Mouse (Mus musculus) C2C12 (cell line): ENCODE data around the gene Gpx4. TPM values are rescaled to one million over a fixed set of nuclear protein-coding genes. Genes with fewer than 3 reads are reported as not detected.

ENCODE experiments used
- H3K27me3 ChIP-seq: one replicate; pipeline ENCODE4 v1.6.1; 2011; ENCODE audit not compliant: control insufficient read depth, insufficient read depth, insufficient read length
- H3K36me3 ChIP-seq: one replicate; pipeline ENCODE4 v1.6.1; 2011; ENCODE audit not compliant: control insufficient read depth, insufficient read depth
- H3K4me3 ChIP-seq: one replicate; pipeline ENCODE4 v1.5.1; 2011; ENCODE audit warnings: mild to moderate bottlenecking, control low read depth; ENCODE audit not compliant: poor library complexity, insufficient read depth, severe bottlenecking
- H3K79me2 ChIP-seq: one replicate; pipeline ENCODE4 v1.6.1; 2011; ENCODE audit not compliant: control insufficient read depth, insufficient read depth
- H3K79me3 ChIP-seq: one replicate; pipeline ENCODE4 v1.6.1; 2011; ENCODE audit warnings: low read depth, control low read depth
- H3ac ChIP-seq: one replicate; pipeline ENCODE3; 2011; ENCODE audit warnings: low read depth; ENCODE audit not compliant: control insufficient read depth, insufficient read length
- CEBPB ChIP-seq: IDR thresholded peaks from one replicate; pipeline ENCODE4 v1.6.1; 2011; ENCODE audit warnings: low read depth, mild to moderate bottlenecking, control low read depth, moderate library complexity
- CTCF ChIP-seq: IDR thresholded peaks from one replicate; pipeline ENCODE4 v1.5.1; 2011; ENCODE audit not compliant: control insufficient read depth, insufficient read depth, insufficient read length
- FOSL1 ChIP-seq: IDR thresholded peaks from one replicate; pipeline ENCODE4 v1.8.0; 2011; ENCODE audit warnings: mild to moderate bottlenecking, low read length; ENCODE audit not compliant: poor library complexity, insufficient read depth, severe bottlenecking
- MAX ChIP-seq: IDR thresholded peaks from one replicate; pipeline ENCODE4 v1.6.1; 2011; ENCODE audit warnings: mild to moderate bottlenecking, control low read depth
- MYOD1 ChIP-seq: IDR thresholded peaks from one replicate; pipeline ENCODE4 v1.6.1; 2011; ENCODE audit warnings: low read depth; ENCODE audit not compliant: control insufficient read depth, insufficient read length
- MYOG ChIP-seq: IDR thresholded peaks from one replicate; pipeline ENCODE4 v1.6.1; 2011; ENCODE audit not compliant: control insufficient read depth, insufficient read length; ENCODE audit errors: extremely low read depth
- USF1 ChIP-seq: IDR thresholded peaks from one replicate; pipeline ENCODE4 v1.6.1; 2011; ENCODE audit warnings: low read depth, mild to moderate bottlenecking, control low read depth, moderate library complexity
- polyA plus RNA-seq: library from polyadenylated mRNA; unstranded; fragments of >200 nt; fragmentation: generic; extraction: Trizol; gene quantifications from one replicate; pipeline ENCODE4 v1.2.1, GENCODE M21; 2012; ENCODE audit warnings: missing spikeins

Gene Gpx4
- polyA plus RNA-seq, 1 experiment = 964 TPM

DNA sequence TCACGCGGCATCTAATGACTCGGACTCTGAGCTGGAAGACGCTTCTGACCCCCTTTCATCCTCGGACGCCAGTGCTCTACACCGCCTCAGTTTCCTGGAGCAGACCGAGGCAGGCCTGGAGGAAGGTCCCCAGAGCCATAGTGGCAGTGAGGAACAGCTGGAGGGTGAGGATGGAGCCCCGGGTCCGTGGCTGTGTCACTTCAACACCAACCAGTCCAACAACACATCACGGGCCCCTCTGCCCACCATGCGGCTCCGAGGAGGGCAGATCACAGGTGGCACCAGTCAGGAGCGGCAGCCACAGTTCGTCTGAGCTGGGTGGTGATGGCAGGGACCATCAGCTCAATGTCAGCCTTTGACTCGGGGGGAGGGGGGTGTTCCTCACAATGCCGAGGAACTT is 16.2 kb upstream of the Gpx4 start:
- H3K36me3 ChIP-seq = peaks cover 13% of the 10 kb centered on the region
- no peaks in the 10 kb centered on the region for H3K79me3 ChIP-seq
- no peak overlapping the region for H3K4me3 ChIP-seq
- no peak for TF ChIP-seq MYOG
- TF ChIP-seq CTCF = no peak
- no peak for TF ChIP-seq MYOD1
- no peak for TF ChIP-seq FOSL1
- TF ChIP-seq CEBPB = no peak
- no peak for TF ChIP-seq USF1
- TF ChIP-seq MAX = no peak
- H3K27me3 ChIP-seq = no peaks in the 10 kb centered on the region
- H3K79me2 ChIP-seq = peaks cover 5% of the 10 kb centered on the region
- no peak overlapping the region for H3ac ChIP-seq

GRCm38 (mm10) chr10:80032799-80033480 is 14.0 kb upstream of the Gpx4 start:
- H3K4me3 ChIP-seq = no peak overlapping the region
- TF ChIP-seq USF1 (no peak), CTCF (no peak), CEBPB (no peak), FOSL1 (peak; percentile 37), MYOD1 (peak; percentile 34), MAX (peak; percentile 55)
- H3ac ChIP-seq = peak overlapping the region; percentile 33
- H3K79me3 ChIP-seq = peaks cover 6% of the 10 kb centered on the region
- peaks cover 22% of the 10 kb centered on the region for H3K79me2 ChIP-seq
- H3K36me3 ChIP-seq = peaks cover 35% of the 10 kb centered on the region
- no peaks in the 10 kb centered on the region for H3K27me3 ChIP-seq

DNA sequence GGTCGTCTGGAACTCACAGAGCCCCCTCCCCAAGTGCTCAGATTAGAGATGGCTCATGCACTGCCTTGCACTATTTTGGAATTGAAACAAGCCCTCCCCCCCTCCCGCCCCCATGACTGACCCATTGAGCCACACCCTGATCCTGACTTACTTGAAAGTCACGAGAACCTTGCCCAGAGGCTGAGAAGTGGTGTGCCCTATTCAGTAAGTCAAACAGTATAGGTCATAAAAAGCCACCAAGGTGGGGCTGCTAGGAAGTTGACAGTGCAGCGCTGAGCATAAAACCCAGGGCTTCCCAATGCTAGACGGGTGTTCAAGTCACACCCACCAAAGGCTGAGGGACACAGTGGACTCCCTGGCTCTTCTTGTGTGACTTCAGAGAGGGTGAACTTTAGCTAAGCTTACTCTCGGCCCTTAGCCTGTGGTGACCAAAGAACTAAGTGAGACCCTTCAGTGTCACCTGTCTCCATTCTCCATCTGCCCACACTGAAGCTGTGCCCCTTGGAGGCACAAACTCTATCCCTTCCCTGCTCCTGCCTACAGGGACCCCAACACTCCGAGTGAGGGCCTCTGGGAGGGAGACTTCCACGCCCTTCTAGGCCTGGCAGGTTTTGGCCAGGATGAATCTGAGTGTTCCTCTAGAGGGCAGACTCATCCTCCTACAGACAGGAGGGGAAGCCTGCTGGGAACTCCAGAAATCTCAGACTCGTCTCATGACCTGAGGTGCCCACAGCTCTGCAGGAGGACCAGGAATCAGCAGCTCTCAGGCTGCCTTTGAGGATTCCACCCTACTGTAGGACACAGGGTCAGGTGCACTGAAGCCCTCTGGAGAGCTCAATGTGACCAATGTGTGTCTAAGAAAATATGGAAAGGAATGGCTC is 13.2 kb upstream of the Gpx4 start:
- H3K36me3 ChIP-seq = peaks cover 41% of the 10 kb centered on the region

DNA sequence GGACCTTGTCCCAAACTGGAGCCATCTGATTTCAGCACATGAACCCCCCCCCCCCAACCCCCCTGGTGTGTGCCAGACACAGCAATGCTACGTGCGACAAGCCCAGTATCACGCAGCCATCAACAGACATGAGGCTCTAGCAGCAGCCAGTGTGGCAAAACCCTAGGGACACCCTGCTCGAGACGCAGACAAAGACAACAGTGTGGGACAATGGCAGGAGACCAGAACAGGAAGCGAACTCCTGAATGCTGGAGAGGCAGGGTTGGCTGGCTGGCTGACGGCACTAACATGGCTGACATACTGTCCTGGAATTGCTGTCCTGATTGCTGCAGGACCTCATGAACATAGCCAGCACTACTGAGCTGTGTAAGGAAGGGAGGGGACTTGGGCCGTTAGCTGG is 11.8 kb upstream of the Gpx4 start:
- TF ChIP-seq MAX (no peak), CTCF (no peak), CEBPB (no peak), MYOD1 (no peak), FOSL1 (no peak), USF1 (no peak), MYOG (no peak)
- Histone ChIP-seq H3K79me2 (peaks cover 39% of the 10 kb centered on the region), H3K79me3 (peaks cover 21% of the 10 kb centered on the region), H3K36me3 (peaks cover 41% of the 10 kb centered on the region), H3K27me3 (no peaks in the 10 kb centered on the region), H3K4me3 (no peak overlapping the region), H3ac (peak overlapping the region; percentile 14)

More for the DNA sequence above, 13.2 kb upstream of the Gpx4 start:
- Histone ChIP-seq H3K79me3 (peaks cover 15% of the 10 kb centered on the region), H3ac (peak overlapping the region; percentile 58), H3K79me2 (peaks cover 30% of the 10 kb centered on the region), H3K27me3 (no peaks in the 10 kb centered on the region), H3K4me3 (no peak overlapping the region)
- TF ChIP-seq CTCF (peak; percentile 44), USF1 (no peak), FOSL1 (no peak), CEBPB (no peak)

- H3ac ChIP-seq = no peak overlapping the region
- TF ChIP-seq MYOG (no peak), FOSL1 (no peak), USF1 (no peak), CEBPB (no peak), CTCF (no peak), MAX (no peak), MYOD1 (no peak)
- H3K36me3 ChIP-seq = peaks cover 41% of the 10 kb centered on the region
Observed at GRCm38 (mm10) chr10:80035686-80036085, 11.3 kb upstream of the Gpx4 start.

More at GRCm38 (mm10) chr10:80035686-80036085, 11.3 kb upstream of the Gpx4 start:
- Histone ChIP-seq H3K4me3 (no peak overlapping the region), H3K79me2 (peaks cover 39% of the 10 kb centered on the region), H3K27me3 (no peaks in the 10 kb centered on the region), H3K79me3 (peaks cover 21% of the 10 kb centered on the region)
